Mouse (Mus musculus): ENCODE measurements at regions not wholly inside any gene's neighbourhood (a gene's known extent, or its start where the extent isn't known, plus 50 kb on each side); places are given as distances from the start of the nearest gene placed in this dataset.

DNA sequence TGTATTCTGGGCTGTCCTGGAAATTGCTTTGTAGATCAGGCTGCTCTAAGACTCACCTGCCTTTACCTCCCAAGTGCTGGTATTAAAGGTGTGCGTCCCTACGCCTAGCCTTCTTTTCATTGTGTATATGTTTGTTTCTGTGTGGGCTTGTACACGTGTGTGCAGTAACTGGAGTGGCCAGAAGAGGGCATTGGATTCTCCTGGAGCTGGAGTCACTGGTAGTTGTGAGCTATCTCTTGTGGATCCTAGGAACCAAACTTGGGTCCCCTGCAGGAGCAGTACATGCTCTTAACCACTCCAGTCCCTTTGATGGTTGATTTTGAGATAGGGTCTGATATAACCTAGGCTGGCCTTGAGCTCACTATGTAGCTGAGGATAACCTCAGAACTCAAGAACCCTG, 93.2 kb upstream of the Lhx1 start:
- peak; percentile 32; the same call in 1 of the 2 replicates for TF ChIP-seq CTCF (conservative IDR thresholded peaks at IDR 0.05; ENCODE audit: insufficient read depth, insufficient read length, low read depth, low read length)
- no peak for TF ChIP-seq POLR2A (IDR thresholded peaks at IDR 0.05; ENCODE audit: low read depth, low read length)

Data from kidney, adult 2 months (tissue).